Mouse (Mus musculus): ENCODE measurements at regions not wholly inside any gene's neighbourhood (a gene's known extent, or its start where the extent isn't known, plus 50 kb on each side); places are given as distances from the start of the nearest gene placed in this dataset.
"Not testable (repeated sequence)": the region's sequence is repeated elsewhere in the genome, so short reads cannot be mapped to it uniquely, and the experiment has no call there.

GRCm38 (mm10) chr17:41264512-41265222 is 329.8 kb upstream of the Cenpq start:
- peak; percentile 58 for DNase-seq (ENCODE audit: low read depth)
- TF ChIP-seq CTCF (IDR thresholded peaks at IDR 0.05; ENCODE audit: borderline replicate concordance, extremely low read depth, insufficient read depth, insufficient read length) (no peak), POLR2A (IDR thresholded peaks at IDR 0.05; ENCODE audit: borderline replicate concordance, extremely low read depth, insufficient read depth, insufficient read length, poor library complexity, severe bottlenecking) (no peak)

GRCm38 (mm10) chr17:41261495-41261894 is 326.6 kb upstream of the Cenpq start:
- TF ChIP-seq POLR2A (IDR thresholded peaks at IDR 0.05; ENCODE audit: borderline replicate concordance, extremely low read depth, insufficient read depth, insufficient read length, poor library complexity, severe bottlenecking) (no peak), CTCF (IDR thresholded peaks at IDR 0.05; ENCODE audit: borderline replicate concordance, extremely low read depth, insufficient read depth, insufficient read length) (no peak)
- no peak for DNase-seq (ENCODE audit: low read depth)

GRCm38 (mm10) chr17:41248406-41248805 is 313.6 kb upstream of the Cenpq start:
- no peak for TF ChIP-seq POLR2A (IDR thresholded peaks at IDR 0.05; ENCODE audit: borderline replicate concordance, extremely low read depth, insufficient read depth, insufficient read length, poor library complexity, severe bottlenecking)
- TF ChIP-seq CTCF (IDR thresholded peaks at IDR 0.05; ENCODE audit: borderline replicate concordance, extremely low read depth, insufficient read depth, insufficient read length) = no peak
- peak; percentile 46 for DNase-seq (ENCODE audit: low read depth)

- no peak for TF ChIP-seq CTCF (IDR thresholded peaks at IDR 0.05; ENCODE audit: borderline replicate concordance, extremely low read depth, insufficient read depth, insufficient read length)
- no peak for TF ChIP-seq POLR2A (IDR thresholded peaks at IDR 0.05; ENCODE audit: borderline replicate concordance, extremely low read depth, insufficient read depth, insufficient read length, poor library complexity, severe bottlenecking)
- peak; percentile 47 for DNase-seq (ENCODE audit: low read depth)
These were observed 292.5 kb upstream of the Cenpq start for GRCm38 (mm10) chr17:41227128-41228014.

- no peak for TF ChIP-seq CTCF (IDR thresholded peaks at IDR 0.05; ENCODE audit: borderline replicate concordance, extremely low read depth, insufficient read depth, insufficient read length)
- TF ChIP-seq POLR2A (IDR thresholded peaks at IDR 0.05; ENCODE audit: borderline replicate concordance, extremely low read depth, insufficient read depth, insufficient read length, poor library complexity, severe bottlenecking) = no peak
- no peak for DNase-seq (ENCODE audit: low read depth)
These were observed 282.0 kb upstream of the Cenpq start for GRCm38 (mm10) chr17:41216816-41217215.

GRCm38 (mm10) chr17:41199417-41199816 is 264.6 kb upstream of the Cenpq start:
- DNase-seq (ENCODE audit: low read depth) = not testable (repeated sequence)

- not testable (repeated sequence) for DNase-seq (ENCODE audit: low read depth)
These were observed 255.5 kb upstream of the Cenpq start for GRCm38 (mm10) chr17:41190371-41190770.

- not testable (repeated sequence) for DNase-seq (ENCODE audit: low read depth)
These were observed 251.8 kb upstream of the Cenpq start for GRCm38 (mm10) chr17:41186691-41187090.

GRCm38 (mm10) chr17:41184751-41185150 is 249.9 kb upstream of the Cenpq start:
- TF ChIP-seq POLR2A (IDR thresholded peaks at IDR 0.05; ENCODE audit: borderline replicate concordance, extremely low read depth, insufficient read depth, insufficient read length, poor library complexity, severe bottlenecking) (no peak), CTCF (IDR thresholded peaks at IDR 0.05; ENCODE audit: borderline replicate concordance, extremely low read depth, insufficient read depth, insufficient read length) (no peak)
- no peak for DNase-seq (ENCODE audit: low read depth)

- DNase-seq (ENCODE audit: low read depth) = peak; percentile 50
- TF ChIP-seq CTCF (IDR thresholded peaks at IDR 0.05; ENCODE audit: borderline replicate concordance, extremely low read depth, insufficient read depth, insufficient read length) (no peak), POLR2A (IDR thresholded peaks at IDR 0.05; ENCODE audit: borderline replicate concordance, extremely low read depth, insufficient read depth, insufficient read length, poor library complexity, severe bottlenecking) (no peak)
These were observed 219.0 kb upstream of the Cenpq start for GRCm38 (mm10) chr17:41153736-41154453.

- peak; percentile 28 for DNase-seq (ENCODE audit: low read depth)
- TF ChIP-seq CTCF (IDR thresholded peaks at IDR 0.05; ENCODE audit: borderline replicate concordance, extremely low read depth, insufficient read depth, insufficient read length) = no peak
- no peak for TF ChIP-seq POLR2A (IDR thresholded peaks at IDR 0.05; ENCODE audit: borderline replicate concordance, extremely low read depth, insufficient read depth, insufficient read length, poor library complexity, severe bottlenecking)
These were observed 217.6 kb upstream of the Cenpq start for GRCm38 (mm10) chr17:41152427-41152826.

GRCm38 (mm10) chr17:41144523-41144922 is 209.7 kb upstream of the Cenpq start:
- DNase-seq (ENCODE audit: low read depth) = no peak

More at GRCm38 (mm10) chr17:41144523-41144922, 209.7 kb upstream of the Cenpq start:
- TF ChIP-seq POLR2A (IDR thresholded peaks at IDR 0.05; ENCODE audit: borderline replicate concordance, extremely low read depth, insufficient read depth, insufficient read length, poor library complexity, severe bottlenecking) (no peak), CTCF (IDR thresholded peaks at IDR 0.05; ENCODE audit: borderline replicate concordance, extremely low read depth, insufficient read depth, insufficient read length) (no peak)

Data from brain, embryonic 14.5 days (tissue).